Mouse (Mus musculus) cerebellum, postnatal 36 days (tissue): ENCODE results near the gene Racgap1.
A peak's percentile ranks its signal among the peaks of the same experiment; 100 is the strongest.

ENCODE experiments used
- DNase-seq, 2 experiments: peaks; one replicate each; pipeline ENCODE4 v3.0.0; 2021 to 2022; ENCODE audit warnings: mixed read lengths in 2 of 2

Gene Racgap1

GRCm38 (mm10) chr15:99614753-99615152 lies 36.7 kb downstream of the Racgap1 start:
- no peak for DNase-seq

DNA sequence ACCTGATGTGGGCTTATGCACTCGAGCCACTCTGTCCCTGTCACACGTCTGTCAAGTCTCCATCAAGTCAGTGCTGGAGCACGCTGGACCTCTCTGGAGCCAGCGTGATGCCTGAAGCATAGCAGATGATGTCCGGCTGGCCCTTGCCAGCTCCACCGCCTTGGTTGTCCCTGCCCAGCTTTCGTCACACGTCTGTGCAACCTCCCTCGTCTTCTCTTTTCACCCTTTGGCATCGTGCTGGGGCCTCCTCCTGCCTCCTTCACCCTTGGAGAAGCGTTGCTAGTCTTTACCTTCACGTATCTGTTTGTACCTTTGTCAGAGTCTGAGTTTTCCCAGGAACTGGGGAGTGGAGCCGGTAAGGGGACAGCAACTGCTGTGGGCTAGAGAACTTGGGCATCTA lies 37.2 kb downstream of the Racgap1 start:
- DNase-seq = no peak

DNA sequence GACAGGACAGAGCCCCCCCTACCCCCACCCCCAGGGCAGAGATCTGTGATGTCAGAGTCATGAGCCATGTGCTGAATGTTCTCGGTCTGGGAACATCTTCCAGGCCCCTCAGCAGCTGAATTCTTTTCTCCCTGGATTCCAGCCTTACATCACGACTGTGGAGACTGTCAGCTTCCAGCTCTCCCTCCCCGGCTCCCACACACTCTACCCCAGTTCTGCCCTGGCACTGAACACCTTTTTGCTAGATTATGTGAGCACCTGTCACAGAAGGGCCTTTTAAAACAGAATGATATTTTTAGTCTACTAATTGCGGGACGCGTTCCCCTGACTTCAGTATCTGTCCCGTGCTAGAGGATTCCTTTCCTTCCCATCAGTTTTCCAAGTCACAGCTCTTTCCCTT lies 39.9 kb downstream of the Racgap1 start:
- DNase-seq = no peak

DNA sequence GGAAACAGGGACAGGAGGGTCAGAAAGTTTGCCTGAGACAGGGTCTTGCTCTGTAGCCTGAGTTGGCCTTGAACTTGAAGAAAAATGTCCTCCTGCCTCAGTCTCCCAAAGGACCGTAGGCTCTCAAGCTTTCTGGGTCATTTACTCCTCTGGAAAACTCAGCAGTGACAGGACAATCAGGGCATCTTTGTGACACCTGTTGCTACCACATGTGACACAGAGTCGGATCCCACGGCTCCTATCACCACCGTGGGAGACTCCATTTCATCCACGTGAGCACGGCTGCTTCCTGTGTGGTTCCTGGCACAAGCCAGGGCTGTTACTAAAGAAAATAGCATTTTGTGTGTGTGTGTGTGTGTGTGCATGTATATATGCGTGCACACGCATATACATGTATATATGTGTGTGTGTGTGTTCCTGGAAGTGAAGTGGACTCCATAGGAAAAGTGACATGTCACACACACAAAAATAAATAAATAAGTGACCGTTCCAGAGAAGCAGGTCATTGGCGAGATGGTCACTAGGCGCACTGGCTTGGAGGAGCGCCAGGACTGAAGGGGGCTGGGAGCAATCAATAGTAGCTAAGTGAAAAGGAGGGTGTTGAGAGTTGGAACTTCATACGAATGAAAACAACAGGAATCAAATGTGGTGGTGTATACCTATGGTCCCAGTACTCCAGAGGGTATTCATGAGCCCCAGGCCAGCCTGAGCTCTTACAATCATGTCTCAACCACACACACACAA lies 42.9 kb downstream of the Racgap1 start:
- no peak for DNase-seq

GRCm38 (mm10) chr15:99607388-99608113 lies 43.9 kb downstream of the Racgap1 start:
- DNase-seq = no peak

- no peak for DNase-seq
These were observed 44.9 kb downstream of the Racgap1 start for GRCm38 (mm10) chr15:99606515-99606914.

DNA sequence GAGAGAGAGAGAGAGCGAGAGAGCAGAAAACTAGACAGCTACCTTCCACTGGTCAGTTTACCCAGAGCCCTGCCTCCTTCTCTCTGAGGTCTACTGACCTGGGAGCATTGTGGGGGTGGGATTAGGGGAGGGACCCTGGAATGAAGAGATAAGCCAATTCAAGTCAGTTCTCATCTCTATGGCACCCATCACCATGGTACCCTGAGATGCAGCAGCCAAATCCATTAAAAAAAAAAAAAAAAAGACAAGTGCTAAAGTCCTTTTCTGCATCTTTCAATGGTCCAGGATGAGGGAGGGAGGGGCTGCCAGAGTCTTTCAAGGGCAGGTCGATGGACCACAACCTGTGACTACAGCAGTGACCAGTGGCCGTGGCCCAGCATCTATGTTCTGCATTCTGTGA lies 45.9 kb downstream of the Racgap1 start:
- DNase-seq = no peak

DNA sequence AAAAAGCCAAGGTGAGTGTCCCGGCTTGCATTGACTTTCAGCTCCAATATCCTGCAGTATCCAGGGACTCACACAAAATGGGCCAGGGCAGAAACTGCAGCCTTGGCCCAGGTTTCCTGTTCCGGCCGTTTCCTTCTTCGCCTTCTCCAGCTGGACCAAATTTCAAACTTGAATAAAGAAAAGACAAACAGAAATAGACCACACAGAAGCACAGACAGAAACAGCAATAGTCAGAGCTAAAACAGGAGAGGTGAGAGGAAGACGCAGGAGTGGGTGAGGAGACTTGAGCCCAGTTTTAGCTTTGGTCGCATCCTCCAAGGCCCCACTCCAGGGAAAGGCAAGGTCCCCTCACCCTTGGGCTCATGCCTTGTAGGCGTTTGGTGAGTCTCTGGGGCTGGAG lies 48.2 kb downstream of the Racgap1 start:
- DNase-seq = no peak

DNA sequence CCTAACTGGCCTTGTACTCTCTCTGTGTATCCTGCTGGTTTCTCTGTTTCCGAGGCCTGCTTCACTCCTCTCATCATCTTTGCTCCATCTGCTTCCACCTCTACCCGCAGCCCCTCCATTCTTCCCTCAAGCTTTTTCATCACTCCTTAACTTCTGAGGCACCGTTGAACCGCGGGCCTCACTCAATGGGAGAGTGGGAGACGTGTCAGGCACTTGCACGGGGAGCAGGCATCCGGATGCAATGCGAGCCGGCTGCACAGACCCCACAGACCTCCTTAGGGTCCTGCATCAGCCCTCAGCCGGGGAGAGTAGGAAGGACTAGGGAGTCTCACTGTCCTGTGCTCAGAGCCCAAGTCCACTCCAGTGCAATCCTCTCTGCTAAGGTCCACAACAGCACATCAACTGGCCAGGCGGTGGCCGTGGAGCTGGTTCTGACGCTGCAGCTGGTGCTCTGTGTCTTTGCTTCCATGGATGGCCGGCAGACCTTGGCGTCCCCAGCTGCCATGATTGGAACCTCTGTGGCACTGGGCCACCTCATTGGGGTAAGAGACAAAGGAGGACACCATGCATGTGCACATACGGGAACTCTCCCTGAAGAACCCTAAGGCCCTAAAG lies 49.1 kb downstream of the Racgap1 start:
- DNase-seq = peak in 1 of 2 experiments; percentile 33

DNA sequence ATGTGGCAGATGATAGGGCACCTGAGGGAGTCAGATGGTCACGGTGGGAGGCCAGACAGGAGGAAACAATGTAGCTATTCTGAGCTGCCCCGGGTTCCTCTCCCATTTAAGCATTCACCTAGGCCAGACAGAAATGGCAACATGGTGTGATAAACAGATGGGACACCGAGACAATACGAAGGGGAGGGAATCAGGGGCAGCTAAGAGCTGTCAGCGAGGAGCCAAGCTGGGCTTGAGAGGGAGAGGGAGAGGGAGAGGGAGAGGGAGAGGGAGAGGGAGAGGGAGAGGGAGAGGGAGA lies 49.7 kb downstream of the Racgap1 start:
- peak; percentile 87 to 92 for DNase-seq

GRCm38 (mm10) chr15:99600986-99601822 lies 50.3 kb downstream of the Racgap1 start, which contains the start of gene Aqp6:
Gene Aqp6 (plus strand): TSS chr15:99601400.
- DNase-seq = peak in 1 of 2 experiments; percentile 78

DNA sequence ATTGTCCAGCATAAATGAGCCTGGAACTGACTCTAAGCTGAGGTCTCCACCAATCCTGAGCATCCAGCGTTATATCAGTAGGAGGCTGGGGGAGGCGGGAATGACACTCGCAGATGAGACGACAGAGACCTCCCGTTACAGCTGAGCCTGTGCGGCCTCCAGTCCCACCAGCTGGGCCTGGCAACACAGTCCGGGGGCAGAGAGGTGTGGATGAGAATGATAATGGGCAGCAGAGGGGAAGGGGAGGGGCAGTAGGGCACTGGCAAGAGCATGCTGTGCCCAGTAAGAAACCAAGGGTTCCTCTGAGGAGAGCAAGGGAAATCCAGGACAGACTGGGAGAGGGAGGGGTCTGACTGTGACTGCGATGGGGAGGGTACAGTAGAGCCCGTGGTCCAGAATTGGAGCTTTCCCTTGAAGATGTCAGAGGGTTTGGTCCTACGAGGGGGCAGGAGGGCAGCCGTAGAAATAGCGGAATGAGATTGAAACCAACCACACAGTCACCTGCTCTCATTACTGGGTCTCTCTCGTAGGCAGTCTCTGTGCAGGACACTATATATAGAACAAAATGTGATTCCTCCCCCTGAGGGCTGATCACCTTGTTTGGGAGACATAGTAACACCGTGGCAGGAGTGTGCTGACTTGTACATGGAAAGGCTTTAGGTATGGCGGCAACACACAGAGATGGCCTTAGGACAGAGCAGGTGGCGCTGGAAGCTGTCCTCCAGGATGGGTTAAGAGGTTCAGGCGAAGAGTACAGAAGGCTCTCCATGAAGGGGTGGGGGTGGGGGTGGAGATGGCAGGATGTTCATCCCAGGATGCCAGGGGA lies 52.0 kb downstream of the Racgap1 start:
- DNase-seq = peak; percentile 62 to 73

DNA sequence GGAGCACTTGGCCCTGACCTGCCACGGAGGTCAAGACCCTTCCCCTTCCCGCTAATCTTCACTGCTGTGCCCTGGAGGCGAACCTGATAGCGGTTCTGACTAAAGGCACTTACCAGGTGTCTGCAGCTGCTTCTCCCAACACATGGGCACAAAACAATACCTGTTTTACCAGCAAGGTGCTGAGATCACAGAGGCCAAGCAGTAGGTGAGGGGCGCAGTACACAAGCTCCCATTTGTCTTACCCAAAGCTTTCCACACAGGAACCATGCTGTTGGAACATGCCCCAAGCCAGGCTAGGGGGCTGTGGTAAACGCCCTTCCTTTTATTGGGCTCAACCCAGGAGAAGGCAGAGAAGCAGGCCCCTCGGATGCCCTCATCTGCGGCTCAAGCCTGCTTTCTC lies 53.9 kb downstream of the Racgap1 start:
- DNase-seq = no peak

DNA sequence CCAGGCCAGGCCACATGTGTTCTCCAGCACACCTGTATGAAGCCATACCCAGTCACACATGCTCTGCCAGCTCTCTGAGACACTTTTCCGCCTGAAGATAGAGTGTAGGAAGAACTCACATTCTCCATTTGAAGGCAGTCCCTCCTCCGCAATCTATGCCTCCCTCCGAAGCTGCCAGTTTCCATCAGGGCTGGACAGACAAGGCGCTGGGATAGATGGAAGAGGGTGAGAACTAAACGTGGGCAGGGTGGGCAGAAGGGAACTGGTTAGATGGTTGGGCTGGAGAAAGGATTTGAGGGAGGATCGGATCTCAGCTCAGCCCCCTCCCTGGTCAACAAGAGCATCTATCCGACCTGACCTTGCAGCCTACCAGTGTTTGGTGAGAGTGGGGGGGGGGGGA lies 54.6 kb downstream of the Racgap1 start:
- DNase-seq = no peak

GRCm38 (mm10) chr15:99596056-99596687 lies 55.3 kb downstream of the Racgap1 start:
- DNase-seq = peak; percentile 95 to 97

GRCm38 (mm10) chr15:99594951-99595350 lies 56.5 kb downstream of the Racgap1 start:
- DNase-seq = no peak

GRCm38 (mm10) chr15:99592877-99593276 lies 58.6 kb downstream of the Racgap1 start:
- no peak for DNase-seq

DNA sequence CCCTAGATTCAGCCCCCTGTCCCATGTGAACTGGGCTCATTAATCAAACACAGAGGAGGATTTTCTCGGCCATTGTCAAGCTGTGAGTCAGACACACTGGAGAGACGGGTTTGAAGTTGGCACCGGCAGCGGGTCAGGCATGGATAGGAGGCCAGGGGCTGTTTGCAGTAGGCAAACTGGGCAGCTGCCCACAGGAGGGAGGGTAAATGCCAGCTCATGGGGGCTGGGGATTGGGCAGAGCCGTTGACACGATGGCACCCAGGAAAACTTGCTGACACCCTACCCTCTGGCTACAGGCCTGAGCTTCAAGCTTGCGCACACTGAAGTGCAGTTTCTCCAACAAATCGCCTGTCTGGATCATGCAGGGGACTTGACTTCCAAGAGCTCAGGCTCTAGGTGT lies 59.3 kb downstream of the Racgap1 start:
- DNase-seq = no peak

DNA sequence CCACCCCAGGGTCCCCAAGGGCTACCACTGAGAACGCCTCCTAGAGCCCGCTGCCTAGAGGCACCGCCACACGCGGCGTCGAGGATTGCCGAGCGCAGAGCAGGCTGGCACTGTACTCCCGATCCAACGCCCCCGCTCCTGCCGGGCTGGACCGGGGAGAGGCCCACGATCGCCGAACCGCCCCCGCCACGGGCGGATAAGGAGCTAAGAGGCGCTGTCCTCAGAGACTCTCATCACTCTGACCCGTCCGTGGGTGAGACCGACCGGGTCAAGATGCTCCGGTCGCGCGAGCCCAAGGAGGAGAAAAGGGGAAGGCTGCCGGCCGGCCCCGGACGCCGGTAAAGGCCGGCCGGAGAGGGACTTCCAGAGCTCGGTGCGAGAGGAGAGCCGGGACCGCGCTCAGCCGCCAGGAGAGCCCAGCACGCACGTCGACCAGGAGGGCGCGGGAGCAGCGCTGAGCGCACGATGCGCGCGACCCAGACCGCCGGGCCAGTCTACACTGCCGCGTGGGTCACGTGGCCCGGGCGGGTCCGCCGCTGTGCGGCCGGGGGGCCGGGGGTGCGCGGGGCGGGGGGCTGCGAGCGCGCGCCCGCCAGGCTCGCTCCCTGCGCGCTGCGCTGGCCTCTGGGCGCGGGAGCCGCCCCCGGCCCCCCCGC lies 60.9 kb downstream of the Racgap1 start, which contains the start of gene Aqp5:
Gene Aqp5, plus strand, starts transcription at position 354 of the 656 bp plus-strand sequence.
- no peak for DNase-seq

GRCm38 (mm10) chr15:99589704-99590103 lies 61.8 kb downstream of the Racgap1 start:
- DNase-seq = no peak

DNA sequence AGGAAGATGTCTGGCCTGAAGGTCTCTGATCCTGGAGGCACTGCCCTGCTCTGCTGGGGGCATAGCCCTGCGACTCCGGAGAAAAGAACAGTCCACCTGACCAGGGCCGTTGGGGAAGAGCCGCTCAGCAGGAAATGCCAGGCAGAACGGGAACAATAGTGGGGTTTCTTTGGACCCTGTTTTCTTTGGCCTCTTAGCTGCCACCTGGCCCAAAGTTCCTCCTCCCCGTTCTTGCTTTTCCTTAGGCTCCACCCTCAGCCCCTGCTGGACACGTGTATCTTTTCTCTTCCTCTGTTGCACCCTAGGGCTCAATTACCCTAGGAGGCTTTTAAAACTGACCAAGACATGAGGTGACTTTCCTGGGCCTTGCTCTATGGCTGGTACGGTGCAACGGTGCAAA lies 62.2 kb downstream of the Racgap1 start:
- no peak for DNase-seq
